Mouse (Mus musculus) right cerebral cortex, postnatal 4 days (tissue): Measurements from ENCODE around the gene Glp1r.

Experiments
- DNase-seq: peaks from one replicate; pipeline ENCODE4 v3.0.0-alpha.2; 2022

Glp1r gene

DNA sequence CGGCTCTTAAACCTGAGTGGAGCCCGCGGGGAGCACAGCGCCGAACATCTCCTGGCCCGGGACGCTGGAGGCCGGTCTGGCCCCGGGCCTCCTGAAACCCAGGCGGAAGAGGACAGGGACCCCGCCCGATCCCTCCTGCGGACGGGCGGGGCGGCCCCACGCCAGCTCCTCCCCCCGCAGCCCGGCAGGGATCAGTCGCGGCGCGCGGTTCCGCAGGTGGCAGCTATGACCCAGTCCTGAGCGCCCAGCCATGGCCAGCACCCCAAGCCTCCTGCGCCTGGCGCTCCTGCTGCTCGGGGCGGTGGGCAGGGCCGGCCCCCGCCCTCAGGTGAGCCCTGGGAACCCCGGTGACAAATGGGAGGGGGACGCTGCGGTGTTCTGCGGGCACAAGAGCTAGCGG, at the start of gene Glp1r:
Gene Glp1r (plus strand): TSS at position 191 of the 400 bp plus-strand sequence.
- DNase-seq: no peak

DNA sequence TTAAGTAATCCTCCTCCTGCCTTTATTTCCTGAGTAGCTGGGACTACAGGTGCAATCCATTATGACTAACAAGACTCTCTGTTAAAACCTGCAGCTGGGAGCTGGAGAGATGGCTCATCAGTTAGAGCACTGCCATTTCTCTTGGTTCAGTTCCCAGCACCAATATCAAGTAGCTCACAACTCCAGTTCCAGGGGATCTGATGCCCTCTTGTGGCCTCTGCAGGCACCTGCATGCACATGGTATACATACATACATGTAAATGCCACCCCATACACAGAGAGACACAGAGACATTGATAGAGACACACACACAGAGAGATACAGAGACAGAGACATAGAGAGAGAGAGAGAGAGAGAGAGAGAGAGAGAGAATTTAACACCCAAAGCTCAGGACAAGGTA, 49.3 kb upstream of the Glp1r start:
- DNase-seq: no peak

DNA sequence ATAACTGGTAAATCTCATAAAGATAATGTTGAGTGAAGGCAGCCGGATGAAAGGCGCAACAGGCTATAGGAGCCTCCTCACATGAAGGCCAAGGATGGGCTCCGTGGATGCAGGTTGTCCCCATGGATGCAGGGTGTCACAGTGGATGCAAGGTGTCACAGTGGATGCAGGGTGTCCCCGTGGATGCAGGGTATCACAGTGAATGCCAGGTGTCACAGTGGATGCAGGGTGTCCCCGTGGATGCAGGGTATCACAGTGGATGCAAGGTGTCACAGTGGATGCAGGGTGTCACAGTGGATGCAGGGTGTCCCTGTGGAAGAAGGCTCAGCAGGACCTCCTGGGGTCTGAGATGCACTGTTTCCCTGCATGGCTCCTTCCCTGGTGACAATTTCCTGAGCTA, 44.3 kb upstream of the Glp1r start:
- DNase-seq: no peak

GRCm38 (mm10) chr17:30858586-30859259, 42.9 kb upstream of the Glp1r start:
- DNase-seq: no peak

DNA sequence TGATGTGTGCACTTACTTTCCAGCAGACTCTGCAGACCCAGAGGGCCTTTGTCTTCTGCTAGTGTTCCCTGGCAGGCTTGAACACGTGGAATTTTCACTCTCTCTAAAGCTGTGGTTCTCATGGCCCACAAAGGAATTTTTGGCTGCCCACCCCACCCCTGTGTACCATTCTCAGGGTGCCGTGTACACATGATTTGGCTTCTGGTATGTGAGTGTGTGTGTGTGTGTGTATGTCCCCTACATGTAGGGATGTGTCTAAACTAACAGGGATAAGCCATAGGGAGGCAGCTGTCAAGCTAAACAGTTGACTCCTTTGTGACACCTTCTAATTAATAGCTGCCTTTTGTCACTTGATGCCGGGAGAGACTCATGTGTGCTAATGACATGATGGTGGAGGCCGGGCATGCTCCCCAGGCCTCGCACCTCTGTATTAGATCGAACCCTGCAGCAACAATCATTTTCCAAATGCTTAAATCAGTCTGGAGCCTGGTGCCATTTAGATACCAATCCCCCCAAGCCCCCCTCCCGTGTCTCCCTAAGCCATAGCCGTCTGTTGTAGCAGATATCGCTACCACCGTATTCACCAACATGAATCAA, 41.5 kb upstream of the Glp1r start:
- DNase-seq: no peak

DNA sequence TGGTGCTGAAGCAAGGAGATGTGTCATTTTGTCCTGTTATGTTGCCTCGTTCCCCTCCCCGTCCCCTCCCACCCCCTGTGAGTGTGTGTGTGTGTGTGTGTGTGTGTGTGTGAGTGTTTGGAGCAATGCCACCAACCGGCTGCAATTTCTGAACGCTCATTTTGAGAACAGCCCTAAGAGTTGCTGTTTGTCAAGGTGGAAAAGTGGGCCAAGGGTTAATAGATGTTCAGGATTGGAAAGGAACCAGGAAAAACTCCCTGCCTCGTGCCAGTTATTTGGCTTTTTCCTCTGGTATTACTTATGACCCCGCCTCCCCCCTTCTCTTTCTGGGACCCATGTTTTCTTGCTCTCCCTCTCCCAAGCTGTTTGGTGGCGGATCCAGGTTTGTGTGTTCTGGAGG, 41.0 kb upstream of the Glp1r start:
- peak; percentile 36 for DNase-seq

DNA sequence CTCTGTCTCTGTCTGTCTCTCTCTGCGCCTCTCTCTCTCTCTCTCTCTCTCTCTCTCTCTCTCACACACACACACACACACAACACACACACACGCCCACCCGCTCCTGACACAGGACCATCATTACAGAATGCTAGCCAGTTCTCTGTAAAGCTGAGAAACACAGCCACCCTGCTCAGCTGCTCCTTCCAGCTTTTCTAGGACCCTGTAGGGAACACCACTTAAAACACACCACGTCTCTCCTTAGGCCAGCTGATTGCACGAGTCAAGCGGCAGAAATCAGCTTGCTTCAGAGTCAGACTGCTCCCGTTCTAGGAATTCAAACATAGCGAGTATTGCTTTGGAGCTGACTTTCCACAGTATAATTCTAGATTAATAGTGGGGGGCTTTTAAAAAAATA, 35.3 kb upstream of the Glp1r start:
- no peak for DNase-seq

DNA sequence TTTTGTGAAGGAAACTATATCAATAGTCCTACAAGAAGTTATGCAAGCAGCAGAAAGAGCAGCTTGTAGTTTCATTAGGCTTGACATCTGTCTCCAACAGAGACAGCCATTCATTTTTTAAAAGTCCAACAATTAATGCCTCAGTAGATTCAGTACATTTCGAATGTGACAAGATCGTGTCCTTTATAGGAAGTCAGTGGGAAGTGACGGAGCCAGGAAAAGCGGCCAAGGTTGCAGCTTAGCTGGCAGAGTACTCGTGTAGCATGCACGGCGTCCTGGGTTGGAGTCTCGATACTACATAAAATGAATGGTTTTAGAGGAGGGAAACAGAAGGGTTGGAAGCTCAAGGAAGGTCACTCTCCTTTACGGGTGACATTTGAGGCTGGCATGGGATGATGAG, 34.7 kb upstream of the Glp1r start:
- no peak for DNase-seq

- no peak for DNase-seq
Measured at GRCm38 (mm10) chr17:30871040-30871439, 30.6 kb upstream of the Glp1r start.

DNA sequence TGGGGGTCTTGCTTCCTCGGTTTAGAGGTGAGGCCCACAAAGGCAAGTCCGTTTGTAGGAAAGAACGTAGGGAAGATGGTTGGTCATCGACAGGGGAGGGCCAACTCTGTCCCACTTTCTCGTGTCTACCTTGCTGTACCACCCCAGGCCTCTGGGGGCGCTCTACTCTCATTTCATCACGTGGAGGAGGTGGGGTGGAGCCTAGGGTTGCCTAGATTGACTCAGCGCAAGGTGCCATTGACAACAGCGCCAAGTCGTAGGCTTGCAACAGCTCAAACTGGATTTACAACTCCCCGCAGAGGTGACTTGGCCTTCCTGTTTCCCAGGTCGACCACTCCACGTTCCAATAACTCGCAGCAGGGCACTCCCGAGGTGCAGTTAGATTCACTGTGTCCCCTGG, 27.3 kb upstream of the Glp1r start:
- no peak for DNase-seq

DNA sequence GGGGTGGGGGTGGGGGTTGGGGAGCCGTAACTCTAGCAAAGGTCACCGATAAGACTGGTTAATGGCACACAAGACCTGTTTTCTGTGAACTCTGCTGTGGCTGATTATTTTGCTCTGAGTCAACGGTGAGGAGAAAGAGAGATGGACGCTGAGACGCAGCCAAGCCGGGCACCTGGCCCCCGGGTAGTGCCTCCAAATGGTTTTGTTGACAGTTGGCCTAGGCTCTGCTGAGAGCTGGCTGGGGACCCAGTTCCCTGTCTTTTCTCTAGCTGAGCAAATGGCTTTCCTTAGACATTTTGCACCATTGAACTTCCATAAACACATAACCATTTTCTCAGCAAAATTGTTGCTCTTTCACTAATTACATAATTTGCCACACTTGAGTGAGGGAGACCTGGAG, 24.2 kb upstream of the Glp1r start:
- no peak for DNase-seq

GRCm38 (mm10) chr17:30878626-30879025, 23.0 kb upstream of the Glp1r start:
- no peak for DNase-seq

DNA sequence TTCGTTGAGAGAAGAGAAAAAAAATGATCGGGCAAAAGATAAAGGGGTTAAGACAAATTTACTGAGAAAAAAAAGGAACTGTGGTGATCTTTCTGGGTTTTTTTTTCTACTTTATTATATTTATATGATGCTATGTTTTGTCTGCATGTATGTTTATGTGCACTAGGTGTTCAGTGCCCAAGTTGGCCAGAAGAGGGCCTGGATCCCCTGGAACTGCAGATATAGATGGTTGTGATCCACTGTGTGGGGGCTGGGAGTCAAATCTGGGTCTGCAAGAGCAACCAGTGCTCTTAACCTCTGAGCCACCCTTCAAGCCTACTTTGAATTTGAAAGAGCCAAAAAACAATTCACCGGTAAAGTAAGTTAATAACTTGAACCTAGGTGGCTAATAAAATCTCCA, 21.2 kb upstream of the Glp1r start:
- DNase-seq: no peak

- no peak for DNase-seq
Measured at GRCm38 (mm10) chr17:30881001-30881400, 20.6 kb upstream of the Glp1r start.

GRCm38 (mm10) chr17:30882206-30882605, 19.4 kb upstream of the Glp1r start:
- DNase-seq: no peak

DNA sequence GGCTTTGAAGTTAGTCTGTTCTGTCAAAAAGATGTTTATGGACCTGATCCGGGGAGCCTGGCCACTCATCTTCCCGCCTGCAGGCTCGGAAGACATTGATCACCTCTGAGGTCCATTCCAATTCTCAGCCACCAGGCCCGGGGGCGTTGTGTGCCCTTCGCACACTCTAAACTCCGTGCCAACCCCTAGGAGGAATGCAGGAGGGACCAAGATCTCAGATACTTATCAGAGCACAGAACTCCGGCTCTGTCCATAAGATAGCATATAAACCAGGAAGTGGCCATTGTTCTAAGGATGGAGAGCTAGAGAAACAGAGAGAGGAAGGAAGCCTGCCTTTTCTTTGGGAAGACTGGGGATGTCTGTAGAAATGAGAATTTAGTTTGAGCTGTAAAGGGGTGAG, 18.1 kb upstream of the Glp1r start:
- DNase-seq: no peak

GRCm38 (mm10) chr17:30892086-30892485, 9.5 kb upstream of the Glp1r start:
- no peak for DNase-seq

- no peak for DNase-seq
Measured at GRCm38 (mm10) chr17:30892730-30893129, 8.9 kb upstream of the Glp1r start.

DNA sequence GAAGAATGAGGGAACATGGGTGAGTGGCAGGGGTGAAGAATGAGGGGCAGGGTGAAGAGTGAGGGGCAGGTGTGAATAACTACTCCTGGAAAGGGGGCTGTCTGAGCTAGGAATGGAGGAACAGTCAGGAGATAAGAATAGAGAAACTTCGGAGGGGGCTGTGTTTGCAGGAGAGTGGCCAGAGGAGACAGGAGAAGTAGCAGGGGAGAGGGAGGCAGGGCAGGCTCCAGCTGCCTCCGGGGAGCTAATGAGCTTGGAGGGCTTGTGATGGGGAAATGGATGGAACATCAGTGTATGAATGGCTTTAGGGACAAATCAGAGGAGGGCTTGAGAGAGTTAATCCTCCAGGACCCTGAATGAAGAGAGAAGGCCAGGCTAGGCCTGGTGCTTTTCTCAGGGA, 4.5 kb upstream of the Glp1r start:
- no peak for DNase-seq

GRCm38 (mm10) chr17:30904096-30904495, 2.5 kb downstream of the Glp1r start:
- no peak for DNase-seq

DNA sequence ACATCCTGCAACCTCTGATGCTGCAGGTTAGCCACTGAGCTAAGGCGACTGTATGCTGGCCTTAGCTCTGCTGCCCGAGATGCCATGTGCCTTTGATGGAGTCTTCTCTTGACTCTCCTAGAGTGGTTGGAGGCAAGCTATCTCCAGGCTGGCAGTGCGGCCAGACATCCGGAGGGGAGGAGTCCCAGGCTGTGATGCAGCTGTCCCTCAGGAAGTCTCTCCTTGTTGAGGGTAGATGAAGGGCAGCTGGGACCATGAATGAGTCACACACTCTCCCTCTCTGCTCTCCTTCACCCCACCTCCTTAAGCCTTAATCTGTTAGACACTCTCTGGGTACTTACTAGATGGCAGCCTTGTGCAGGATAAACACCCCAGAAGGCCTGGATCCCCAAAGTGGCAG, 6.0 kb downstream of the Glp1r start:
- DNase-seq: no peak

GRCm38 (mm10) chr17:30910866-30911731, 9.5 kb downstream of the Glp1r start:
- DNase-seq: peak; percentile 25

DNA sequence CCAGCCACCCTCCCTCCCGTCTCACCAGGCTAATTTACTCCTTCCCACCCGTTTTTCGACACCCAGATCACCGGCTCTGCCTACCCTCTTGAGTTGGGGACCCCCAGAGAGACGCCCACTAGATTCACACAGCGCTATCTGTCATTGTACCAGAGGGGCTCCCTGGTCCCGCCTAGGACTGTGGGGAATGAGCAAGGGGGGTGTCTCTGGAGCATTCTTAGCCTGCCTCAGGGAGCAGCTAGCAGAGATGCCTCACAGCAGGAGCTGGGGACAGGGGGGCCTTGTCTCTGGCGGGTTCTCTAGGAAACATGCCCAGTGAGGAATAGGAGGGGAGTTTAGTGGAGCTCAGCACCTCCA, 10.1 kb downstream of the Glp1r start:
- no peak for DNase-seq

DNA sequence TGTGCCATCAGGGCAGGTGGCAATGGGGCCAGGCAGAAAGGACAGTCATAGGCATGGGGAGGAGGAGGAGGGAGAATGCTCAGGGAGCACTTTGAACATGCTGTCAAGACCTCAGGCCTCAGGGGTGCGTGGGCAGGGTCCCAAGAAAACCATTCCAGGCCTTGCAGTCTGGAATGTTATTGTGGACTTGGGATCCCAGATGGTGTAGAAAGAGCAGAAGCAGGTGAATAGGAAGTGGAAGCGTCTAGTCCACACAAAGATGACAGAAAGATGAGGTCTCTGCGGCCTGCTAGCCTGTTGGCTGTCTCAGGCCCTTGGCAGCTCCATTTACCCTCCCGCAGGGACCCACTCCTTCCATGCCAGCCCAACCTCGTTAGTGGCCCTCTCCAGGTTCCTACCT, 10.9 kb downstream of the Glp1r start:
- DNase-seq: no peak
